ENCODE assay signal across 12 mouse cellular contexts in genomic region chr11:99127785-99128682, GRCm38 (mm10). TPM values are rescaled to one million over a fixed set of nuclear protein-coding genes. Genes with fewer than 3 reads are reported as not detected.
DNase-seq lines count a peak whose midpoint lies in the region; ATAC-seq and TF ChIP-seq lines count a peak whose summit lies in the region.
"Had no signal": no experiment of that assay in that cellular context is flagged by ENCODE, and none has a peak within 500 bp of the region (broad histone marks: within the 10 kb centered on the region; RNA-seq: fewer than 3 reads in every experiment).

No protein-coding gene starts in this region.

- no peak for ATAC-seq in kidney, postnatal 0 days (replicated peaks; ENCODE audit: low FRiP score, low read depth)
- peak; percentile 11 to 22; a peak in 1 of 4 replicates for ATAC-seq in hematopoietic stem cell, adult 5-6 weeks (replicated peaks in 1 of 2; ENCODE audit: insufficient read depth in 1 of 2, low FRiP score in 2 of 2, low TSS enrichment in 1 of 2, low read depth in 1 of 2, poor library complexity in 2 of 2, severe bottlenecking in 2 of 2)
- peak; percentile 43 for ATAC-seq in megakaryocyte progenitor cell, adult 5-6 weeks (replicated peaks; ENCODE audit: poor library complexity)
- ATAC-seq: midbrain, embryonic 16.5 days had no signal

- peaks cover 13% of the 10 kb centered on the region for H3K4me1 ChIP-seq in kidney, postnatal 0 days (replicated peaks; ENCODE audit: insufficient read depth, low read length)

- no peak overlapping the region for H3K4me2 ChIP-seq in kidney, postnatal 0 days (ENCODE audit: low read length)

- H3K4me3 ChIP-seq in kidney, postnatal 0 days (replicated peaks; ENCODE audit: low read depth, low read length), result no peak overlapping the region

- no peaks in the 10 kb centered on the region for H3K9me3 ChIP-seq in kidney, postnatal 0 days (replicated peaks; ENCODE audit: low read length)

- DNase-seq in cerebellum, adult 9-11 months, result peak; percentile 10
- no peak for DNase-seq in cerebellum, adult 8-10 months
- DNase-seq in kidney, postnatal 0 days (ENCODE audit: low spot score), result no peak
- no peak for DNase-seq in kidney, adult 18-20 months
- no peak for DNase-seq in layer of hippocampus, adult 9-11 months
- DNase-seq in adrenal gland, adult 2 months, result no peak
- DNase-seq: gastrocnemius, postnatal 10 days had no signal

- H3K36me3 ChIP-seq in kidney, postnatal 0 days (ENCODE audit: insufficient read depth, low read length), result no peaks in the 10 kb centered on the region

- H3K9ac ChIP-seq in kidney, postnatal 0 days (ENCODE audit: low read depth, low read length), result no peak overlapping the region

- peak overlapping the region; percentile 77; the same call in 1 of the 2 replicates for H3K27ac ChIP-seq in kidney, postnatal 0 days

- no peaks in the 10 kb centered on the region for H3K27me3 ChIP-seq in kidney, postnatal 0 days (ENCODE audit: insufficient read depth, low read length)

- no peak for TF ChIP-seq CTCF in kidney, postnatal 0 days (IDR thresholded peaks at IDR 0.05; ENCODE audit: low read depth)

- WGBS in kidney, postnatal 0 days, result 78% methylated on average over 18 of the region's 18 CpGs

RNA-seq across cellular contexts. Expression of gene Ccr7, which starts 26.8 kb away (rescaled TPM):
- polyA plus RNA-seq in kidney, postnatal 0 days (2015; fragmentation: Nextera tagmentation; extraction: Ambion mirVana), result 0.08 and 0.19 TPM in 2 replicates
- 1.2 and 2.8 TPM in 2 replicates for total RNA-seq in hematopoietic stem cell, adult 5-6 weeks (2017)
- total RNA-seq in megakaryocyte progenitor cell, adult 5-6 weeks (2015), result 0.17 and 0.22 TPM in 2 replicates
- not detected in 2 replicates for total RNA-seq in megakaryocyte progenitor cell, adult 5-6 weeks (2017)
- under 1 TPM in 1 of 2 experiments, not detected in 1; 0.14 TPM for total RNA-seq in adrenal gland, adult 2 months (2021)
- 0.50 and 0.86 TPM in 2 replicates for polyA plus RNA-seq in adrenal gland, adult 2 months (2012; rRNA removed)
- total RNA-seq: common myeloid progenitor, adult 5-6 weeks; layer of hippocampus, adult 18-20 months had no signal

RNA-seq across cellular contexts. Expression of gene Tns4, which starts 38.9 kb away (rescaled TPM):
- 0.13 and 0.16 TPM in 2 replicates for polyA plus RNA-seq in kidney, postnatal 0 days (2015; fragmentation: Nextera tagmentation; extraction: Ambion mirVana)
- 0.13 TPM in 1 of 2 replicates, not detected in the other for total RNA-seq in hematopoietic stem cell, adult 5-6 weeks (2017)
- total RNA-seq in megakaryocyte progenitor cell, adult 5-6 weeks (2015), result 2.1 and 2.4 TPM in 2 replicates
- total RNA-seq in megakaryocyte progenitor cell, adult 5-6 weeks (2017), result 1.4 and 1.8 TPM in 2 replicates
- total RNA-seq in adrenal gland, adult 2 months (2021), result under 1 TPM; 0.31 to 0.58 TPM
- 0.45 and 1.5 TPM in 2 replicates for polyA plus RNA-seq in adrenal gland, adult 2 months (2012; rRNA removed)
- total RNA-seq: gastrocnemius, postnatal 10 days had no signal
